Mouse (Mus musculus): ENCODE results near the gene Abhd17c. TPM values are rescaled to one million over a fixed set of nuclear protein-coding genes. Genes with fewer than 3 reads are reported as not detected.

The Abhd17c gene
- polyA plus RNA-seq, 1 experiment from 2014 or later: 59.3 TPM

DNA sequence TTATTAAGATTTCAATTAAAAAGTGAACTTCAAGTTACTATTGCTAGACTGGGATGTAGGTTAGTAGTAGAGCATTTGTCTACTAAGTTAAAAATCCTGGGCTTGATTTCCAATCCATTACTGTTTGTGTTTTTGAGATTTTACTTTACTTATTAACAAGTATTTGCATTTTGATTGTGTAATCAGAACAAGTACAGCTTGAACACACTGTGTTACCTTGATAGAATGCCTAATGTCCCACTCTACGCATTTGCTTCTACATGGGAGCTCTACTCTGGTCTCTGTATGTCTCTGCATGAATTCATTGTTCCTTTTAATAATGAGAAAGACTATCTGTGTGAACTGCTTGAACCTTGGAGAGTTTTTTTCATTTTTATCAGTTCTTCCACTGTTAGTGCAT lies 44.8 kb downstream of the Abhd17c start:
- DNase-seq (ENCODE audit: low spot score) (no peak), ATAC-seq (ENCODE audit: insufficient read depth, low FRiP score, low TSS enrichment) (no peak)
- Histone ChIP-seq H3K36me3 (ENCODE audit: control insufficient read depth, insufficient read depth, low read length) (no peaks in the 10 kb centered on the region), H3K4me1 (ENCODE audit: control insufficient read depth, insufficient read depth, low read length) (no peaks in the 10 kb centered on the region), H3K9me3 (ENCODE audit: control insufficient read depth, low read length) (no peaks in the 10 kb centered on the region), H3K27ac (ENCODE audit: low read depth, low read length) (no peak overlapping the region), H3K27me3 (ENCODE audit: control insufficient read depth, insufficient read depth, low read length) (no peaks in the 10 kb centered on the region), H3K9ac (ENCODE audit: low read length) (no peak overlapping the region), H3K4me3 (ENCODE audit: low read depth, low read length) (no peak overlapping the region), H3K4me2 (ENCODE audit: low read depth) (no peak overlapping the region)
- WGBS: 98% methylated on average over 1 of the region's 1 CpGs

DNA sequence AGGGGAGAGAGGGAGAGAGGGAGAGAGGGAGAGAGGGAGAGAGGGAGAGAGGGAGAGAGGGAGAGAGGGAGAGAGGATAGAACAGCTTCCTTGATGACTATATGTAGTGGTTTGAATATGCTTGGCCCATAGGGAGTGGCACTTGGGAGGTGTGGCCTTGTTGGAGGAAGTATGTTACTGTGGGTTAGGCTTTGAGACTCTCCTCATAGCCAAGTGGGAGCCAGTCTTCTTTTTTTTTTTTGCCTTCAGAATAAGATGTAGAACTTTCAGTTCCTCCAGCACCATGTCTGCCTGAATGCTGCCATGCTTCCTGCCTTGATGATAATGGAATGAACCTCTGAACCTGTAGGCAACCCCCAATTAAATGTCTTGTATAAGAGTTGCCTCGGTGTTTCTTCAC lies 49.1 kb downstream of the Abhd17c start:
- Histone ChIP-seq H3K4me2 (ENCODE audit: low read depth) (no peak overlapping the region), H3K27ac (ENCODE audit: low read depth, low read length) (no peak overlapping the region), H3K27me3 (ENCODE audit: control insufficient read depth, insufficient read depth, low read length) (no peaks in the 10 kb centered on the region), H3K4me1 (ENCODE audit: control insufficient read depth, insufficient read depth, low read length) (no peaks in the 10 kb centered on the region), H3K36me3 (ENCODE audit: control insufficient read depth, insufficient read depth, low read length) (no peaks in the 10 kb centered on the region), H3K9me3 (ENCODE audit: control insufficient read depth, low read length) (no peaks in the 10 kb centered on the region), H3K4me3 (ENCODE audit: low read depth, low read length) (no peak overlapping the region), H3K9ac (ENCODE audit: low read length) (no peak overlapping the region)
- DNase-seq (ENCODE audit: low spot score) (no peak), ATAC-seq (ENCODE audit: insufficient read depth, low FRiP score, low TSS enrichment) (no peak)
- WGBS: 100% methylated on average over 1 of the region's 1 CpGs

DNA sequence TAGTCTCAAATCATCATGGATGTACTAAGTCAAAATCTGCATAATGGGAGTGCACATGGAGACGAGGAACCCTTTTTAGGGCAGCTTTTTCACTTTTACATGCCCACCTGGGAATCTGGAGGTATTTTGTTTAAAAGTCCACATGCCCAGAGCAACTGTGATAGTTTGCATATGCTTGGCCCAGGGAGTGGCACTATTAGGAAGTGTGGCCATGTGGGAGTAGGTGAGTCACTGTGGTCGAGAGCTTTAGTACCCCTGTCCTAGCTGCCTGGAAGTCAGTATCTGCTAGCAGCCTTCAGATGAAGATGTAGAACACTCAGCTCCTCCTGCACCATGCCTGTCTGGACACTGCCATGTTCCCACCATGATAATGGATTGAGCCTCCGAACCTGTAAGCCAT lies 51.0 kb downstream of the Abhd17c start:
- Histone ChIP-seq H3K9ac (ENCODE audit: low read length) (no peak overlapping the region), H3K4me1 (ENCODE audit: control insufficient read depth, insufficient read depth, low read length) (no peaks in the 10 kb centered on the region), H3K4me3 (ENCODE audit: low read depth, low read length) (no peak overlapping the region), H3K4me2 (ENCODE audit: low read depth) (no peak overlapping the region), H3K27ac (ENCODE audit: low read depth, low read length) (no peak overlapping the region), H3K9me3 (ENCODE audit: control insufficient read depth, low read length) (no peaks in the 10 kb centered on the region), H3K27me3 (ENCODE audit: control insufficient read depth, insufficient read depth, low read length) (no peaks in the 10 kb centered on the region), H3K36me3 (ENCODE audit: control insufficient read depth, insufficient read depth, low read length) (no peaks in the 10 kb centered on the region)
- DNase-seq (ENCODE audit: low spot score): no peak
- no peak for ATAC-seq (ENCODE audit: insufficient read depth, low FRiP score, low TSS enrichment)
- 82% methylated on average over 3 of the region's 3 CpGs for WGBS

DNA sequence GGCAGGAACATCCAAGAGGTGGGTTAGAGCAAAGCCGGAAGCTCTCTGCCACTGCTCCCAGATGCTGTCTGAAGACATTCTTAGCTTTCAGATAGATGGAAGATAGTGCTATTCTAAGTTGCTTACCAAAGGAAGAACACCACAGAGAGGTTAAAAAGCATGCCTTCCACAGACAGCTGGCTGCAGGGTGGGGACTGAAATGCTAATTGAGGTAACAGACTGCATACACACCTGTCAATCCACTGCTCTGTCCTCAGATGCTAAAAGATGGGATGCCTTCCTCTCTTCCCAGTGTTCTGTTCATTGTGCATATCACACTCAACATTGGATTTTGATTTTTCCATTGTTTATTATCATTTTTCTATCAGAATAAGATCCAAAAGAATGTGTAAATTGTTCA lies 53.6 kb downstream of the Abhd17c start:
- H3K9ac ChIP-seq (ENCODE audit: low read length): no peak overlapping the region
- H3K36me3 ChIP-seq (ENCODE audit: control insufficient read depth, insufficient read depth, low read length): no peaks in the 10 kb centered on the region
- DNase-seq (ENCODE audit: low spot score) (no peak), ATAC-seq (ENCODE audit: insufficient read depth, low FRiP score, low TSS enrichment) (no peak)
- no peaks in the 10 kb centered on the region for H3K9me3 ChIP-seq (ENCODE audit: control insufficient read depth, low read length)
- no peaks in the 10 kb centered on the region for H3K27me3 ChIP-seq (ENCODE audit: control insufficient read depth, insufficient read depth, low read length)
- H3K4me1 ChIP-seq (ENCODE audit: control insufficient read depth, insufficient read depth, low read length): no peaks in the 10 kb centered on the region
- 81% methylated on average over 1 of the region's 1 CpGs for WGBS
- no peak overlapping the region for H3K27ac ChIP-seq (ENCODE audit: low read depth, low read length)
- no peak overlapping the region for H3K4me3 ChIP-seq (ENCODE audit: low read depth, low read length)
- no peak overlapping the region for H3K4me2 ChIP-seq (ENCODE audit: low read depth)

DNA sequence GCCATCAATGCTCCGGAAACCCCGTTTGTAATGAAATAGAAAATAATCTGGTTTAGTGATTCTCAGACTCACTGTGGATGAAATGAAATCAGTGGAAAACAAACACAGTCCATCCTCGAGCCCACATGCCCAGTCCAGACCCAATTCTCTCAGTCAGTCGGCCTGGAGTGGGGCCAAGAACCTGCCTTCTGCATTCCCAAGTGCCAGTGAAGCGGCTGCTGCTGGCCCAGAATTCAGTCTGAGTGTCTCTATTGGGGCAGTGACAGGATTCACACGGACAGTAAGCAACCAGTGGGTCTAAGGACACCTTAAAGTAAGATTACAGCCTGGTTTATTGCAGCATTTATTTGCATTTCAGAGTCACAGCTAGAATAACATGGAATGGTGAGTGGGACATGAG lies 55.2 kb downstream of the Abhd17c start:
- 78% methylated on average over 6 of the region's 6 CpGs for WGBS
- ATAC-seq (ENCODE audit: insufficient read depth, low FRiP score, low TSS enrichment) (no peak), DNase-seq (ENCODE audit: low spot score) (no peak)
- H3K36me3 ChIP-seq (ENCODE audit: control insufficient read depth, insufficient read depth, low read length): no peaks in the 10 kb centered on the region
- H3K4me3 ChIP-seq (ENCODE audit: low read depth, low read length): no peak overlapping the region
- H3K27ac ChIP-seq (ENCODE audit: low read depth, low read length): no peak overlapping the region
- H3K9ac ChIP-seq (ENCODE audit: low read length): no peak overlapping the region
- H3K4me2 ChIP-seq (ENCODE audit: low read depth): no peak overlapping the region
- no peaks in the 10 kb centered on the region for H3K27me3 ChIP-seq (ENCODE audit: control insufficient read depth, insufficient read depth, low read length)
- H3K4me1 ChIP-seq (ENCODE audit: control insufficient read depth, insufficient read depth, low read length): no peaks in the 10 kb centered on the region
- H3K9me3 ChIP-seq (ENCODE audit: control insufficient read depth, low read length): no peaks in the 10 kb centered on the region

DNA sequence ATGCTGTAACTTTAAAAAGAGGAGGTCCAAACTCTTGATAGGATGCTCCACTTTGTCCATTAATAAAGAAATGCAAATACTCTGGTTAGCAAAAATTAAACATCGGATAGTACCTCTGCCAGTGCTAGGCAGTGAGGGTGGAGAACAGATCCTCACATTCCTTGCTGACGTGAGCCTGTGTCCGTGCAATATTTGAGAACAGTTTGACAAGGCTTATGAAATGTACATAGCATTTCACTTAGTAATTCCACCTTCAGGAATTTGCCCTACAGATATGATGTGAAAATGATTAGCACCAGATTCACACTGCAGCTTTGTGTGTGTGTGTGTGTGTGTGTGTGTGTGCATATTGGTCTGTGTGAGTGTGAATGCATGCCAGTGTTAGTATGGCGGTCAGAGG lies 60.9 kb downstream of the Abhd17c start:
- Histone ChIP-seq H3K9me3 (ENCODE audit: control insufficient read depth, low read length) (no peaks in the 10 kb centered on the region), H3K4me2 (ENCODE audit: low read depth) (no peak overlapping the region), H3K9ac (ENCODE audit: low read length) (no peak overlapping the region), H3K36me3 (ENCODE audit: control insufficient read depth, insufficient read depth, low read length) (no peaks in the 10 kb centered on the region), H3K4me1 (ENCODE audit: control insufficient read depth, insufficient read depth, low read length) (peaks cover 2% of the 10 kb centered on the region), H3K27me3 (ENCODE audit: control insufficient read depth, insufficient read depth, low read length) (peaks cover 5% of the 10 kb centered on the region), H3K27ac (ENCODE audit: low read depth, low read length) (no peak overlapping the region), H3K4me3 (ENCODE audit: low read depth, low read length) (no peak overlapping the region)
- WGBS: 87% methylated on average over 4 of the region's 4 CpGs
- DNase-seq (ENCODE audit: low spot score) (no peak), ATAC-seq (ENCODE audit: insufficient read depth, low FRiP score, low TSS enrichment) (no peak)

DNA sequence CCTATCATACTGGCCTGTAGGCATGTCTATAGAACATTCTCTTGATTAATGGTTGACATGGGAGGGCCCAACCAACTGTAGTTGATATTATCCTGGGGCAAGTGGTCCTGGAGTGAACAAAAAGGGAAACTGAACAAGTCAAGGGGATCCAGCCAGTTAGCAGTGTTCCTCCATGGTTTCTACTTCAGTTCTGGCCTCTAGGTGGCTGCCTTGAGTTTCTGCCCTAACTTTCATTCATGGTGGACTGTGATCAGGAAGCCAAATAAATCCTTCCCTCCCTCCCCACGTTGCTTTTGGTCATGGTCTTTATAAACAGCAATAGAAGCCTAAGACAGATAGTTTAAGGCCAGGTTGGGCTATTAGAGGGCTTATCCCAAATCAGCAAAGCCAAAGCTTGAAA lies 61.9 kb downstream of the Abhd17c start:
- H3K4me2 ChIP-seq (ENCODE audit: low read depth): no peak overlapping the region
- DNase-seq (ENCODE audit: low spot score) (no peak), ATAC-seq (ENCODE audit: insufficient read depth, low FRiP score, low TSS enrichment) (no peak)
- WGBS: 4% methylated on average over 1 of the region's 1 CpGs
- H3K9me3 ChIP-seq (ENCODE audit: control insufficient read depth, low read length): no peaks in the 10 kb centered on the region
- no peak overlapping the region for H3K9ac ChIP-seq (ENCODE audit: low read length)
- H3K27me3 ChIP-seq (ENCODE audit: control insufficient read depth, insufficient read depth, low read length): peaks cover 15% of the 10 kb centered on the region
- H3K4me3 ChIP-seq (ENCODE audit: low read depth, low read length): no peak overlapping the region
- H3K36me3 ChIP-seq (ENCODE audit: control insufficient read depth, insufficient read depth, low read length): no peaks in the 10 kb centered on the region
- H3K27ac ChIP-seq (ENCODE audit: low read depth, low read length): no peak overlapping the region
- H3K4me1 ChIP-seq (ENCODE audit: control insufficient read depth, insufficient read depth, low read length): peaks cover 5% of the 10 kb centered on the region

DNA sequence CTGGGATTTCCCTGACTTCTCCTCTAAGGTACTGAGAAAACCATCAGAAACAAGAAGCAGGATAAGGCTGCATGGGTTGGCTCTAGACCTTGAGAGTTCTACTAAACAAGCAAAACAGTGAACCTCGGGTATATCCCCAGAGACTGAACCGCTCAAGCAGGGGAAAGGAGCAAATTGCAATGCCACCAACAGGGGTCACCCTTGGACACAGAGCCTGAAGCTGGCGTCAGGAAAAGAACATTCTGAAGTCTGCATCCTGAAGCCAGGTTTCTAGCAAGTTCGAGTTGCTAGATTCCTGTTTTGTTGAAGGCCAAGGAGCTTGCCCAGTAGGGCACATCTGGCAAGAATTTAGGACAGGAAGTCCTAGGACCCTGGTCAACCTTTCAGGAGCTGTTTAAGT lies 62.7 kb downstream of the Abhd17c start:
- no peak overlapping the region for H3K27ac ChIP-seq (ENCODE audit: low read depth, low read length)
- H3K4me1 ChIP-seq (ENCODE audit: control insufficient read depth, insufficient read depth, low read length): peaks cover 5% of the 10 kb centered on the region
- H3K4me3 ChIP-seq (ENCODE audit: low read depth, low read length): no peak overlapping the region
- 0 out of 2 replicates have a peak, but pooled peaks have one; percentile 28 for ATAC-seq (ENCODE audit: insufficient read depth, low FRiP score, low TSS enrichment)
- no peaks in the 10 kb centered on the region for H3K36me3 ChIP-seq (ENCODE audit: control insufficient read depth, insufficient read depth, low read length)
- WGBS: 12% methylated on average over 4 of the region's 4 CpGs
- H3K4me2 ChIP-seq (ENCODE audit: low read depth): no peak overlapping the region
- no peak overlapping the region for H3K9ac ChIP-seq (ENCODE audit: low read length)
- peak; percentile 59 for DNase-seq (ENCODE audit: low spot score)
- peaks cover 17% of the 10 kb centered on the region for H3K27me3 ChIP-seq (ENCODE audit: control insufficient read depth, insufficient read depth, low read length)
- H3K9me3 ChIP-seq (ENCODE audit: control insufficient read depth, low read length): no peaks in the 10 kb centered on the region

DNA sequence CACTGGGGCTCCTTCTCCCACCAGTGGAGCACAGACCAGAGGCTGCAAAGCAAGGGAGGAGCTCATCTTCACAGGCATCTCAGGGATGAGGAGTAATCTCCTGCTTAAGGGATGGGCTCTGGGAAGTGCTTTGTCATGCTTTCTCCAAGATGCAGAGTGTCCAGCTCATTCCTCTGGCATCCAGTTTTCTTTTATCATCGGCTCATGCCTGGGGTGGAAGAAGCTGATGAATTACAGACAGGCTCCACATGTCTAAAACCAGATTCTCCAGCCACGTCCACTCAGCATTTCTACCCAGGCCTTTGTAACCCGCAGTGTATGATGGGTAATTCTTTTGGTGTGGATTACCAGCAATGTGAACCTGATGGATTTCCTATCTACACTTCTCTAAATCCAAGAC lies 63.5 kb downstream of the Abhd17c start:
- Histone ChIP-seq H3K4me2 (ENCODE audit: low read depth) (no peak overlapping the region), H3K9ac (ENCODE audit: low read length) (no peak overlapping the region), H3K4me1 (ENCODE audit: control insufficient read depth, insufficient read depth, low read length) (peaks cover 5% of the 10 kb centered on the region), H3K9me3 (ENCODE audit: control insufficient read depth, low read length) (no peaks in the 10 kb centered on the region), H3K4me3 (ENCODE audit: low read depth, low read length) (no peak overlapping the region), H3K27ac (ENCODE audit: low read depth, low read length) (no peak overlapping the region), H3K36me3 (ENCODE audit: control insufficient read depth, insufficient read depth, low read length) (no peaks in the 10 kb centered on the region), H3K27me3 (ENCODE audit: control insufficient read depth, insufficient read depth, low read length) (peaks cover 17% of the 10 kb centered on the region)
- DNase-seq (ENCODE audit: low spot score) (no peak), ATAC-seq (ENCODE audit: insufficient read depth, low FRiP score, low TSS enrichment) (no peak)
- WGBS: 86% methylated on average over 3 of the region's 3 CpGs
